Mouse (Mus musculus) fat pad, adult 2 months (tissue): ENCODE measurements around the gene Serinc5.

Experiments
- DNase-seq: peaks from one replicate; pipeline ENCODE4 v3.0.0-alpha.2; 2011; ENCODE audit warnings: low read depth, low spot score; ENCODE audit errors: extremely low read depth

The Serinc5 gene

DNA sequence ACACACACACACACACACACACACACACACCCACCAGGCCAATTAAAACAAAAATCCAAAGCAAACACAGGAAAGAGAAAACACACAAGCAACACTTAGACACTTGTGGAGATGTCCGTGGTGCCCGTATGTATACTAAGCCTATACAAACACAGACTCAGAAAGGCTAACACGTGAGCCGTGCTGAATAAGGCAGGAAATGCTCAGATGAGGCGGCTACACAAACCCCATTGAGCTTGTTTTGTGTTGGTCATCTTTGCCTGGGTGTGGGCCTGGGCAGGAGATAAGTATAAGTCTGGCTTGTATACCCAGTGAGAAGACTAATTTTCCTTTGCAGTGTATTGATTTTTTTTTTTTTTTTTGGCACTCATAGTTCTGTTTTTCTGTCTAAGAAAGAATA lies 91.1 kb downstream of the Serinc5 start:
- DNase-seq, result no peak

DNA sequence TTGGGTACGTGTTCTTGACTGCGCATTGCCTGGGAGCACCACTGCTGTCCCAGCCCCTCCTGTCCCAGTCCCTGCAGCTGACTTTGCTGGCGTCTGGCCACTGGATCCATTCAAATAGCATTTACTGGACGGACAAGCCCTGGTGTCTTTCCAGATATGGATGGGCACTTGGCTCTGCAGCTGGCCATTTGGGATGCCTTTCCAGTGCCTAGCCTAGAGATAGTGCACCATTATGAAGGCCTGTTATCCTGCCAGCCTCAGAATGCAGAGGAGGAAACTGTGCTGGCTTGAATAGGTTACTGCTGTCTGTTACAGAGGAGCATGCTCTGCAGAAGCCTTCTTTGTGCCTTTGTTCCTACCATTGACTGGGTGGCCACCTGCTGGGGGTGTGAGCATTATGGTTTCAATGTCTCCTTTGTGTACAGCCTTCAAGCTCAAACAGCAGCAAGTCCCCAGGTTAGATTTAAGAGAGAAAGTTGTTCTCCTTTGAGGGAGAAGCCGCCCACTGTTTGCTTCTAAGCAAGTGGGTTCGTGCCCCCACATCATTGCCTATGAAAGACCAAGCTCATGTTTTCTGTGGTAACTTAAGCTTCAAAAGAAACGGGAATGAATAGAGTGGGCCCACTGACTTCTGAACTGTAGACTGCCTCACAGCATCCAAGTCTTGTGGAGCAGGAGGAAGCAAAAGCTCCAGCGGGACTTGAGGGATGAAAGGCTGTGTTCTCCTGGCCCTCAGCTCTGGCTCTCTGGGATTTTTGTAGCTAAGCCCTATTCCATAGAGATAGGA lies 92.5 kb downstream of the Serinc5 start:
- no peak for DNase-seq

GRCm38 (mm10) chr13:92704189-92704588 lies 93.3 kb downstream of the Serinc5 start:
- no peak for DNase-seq

DNA sequence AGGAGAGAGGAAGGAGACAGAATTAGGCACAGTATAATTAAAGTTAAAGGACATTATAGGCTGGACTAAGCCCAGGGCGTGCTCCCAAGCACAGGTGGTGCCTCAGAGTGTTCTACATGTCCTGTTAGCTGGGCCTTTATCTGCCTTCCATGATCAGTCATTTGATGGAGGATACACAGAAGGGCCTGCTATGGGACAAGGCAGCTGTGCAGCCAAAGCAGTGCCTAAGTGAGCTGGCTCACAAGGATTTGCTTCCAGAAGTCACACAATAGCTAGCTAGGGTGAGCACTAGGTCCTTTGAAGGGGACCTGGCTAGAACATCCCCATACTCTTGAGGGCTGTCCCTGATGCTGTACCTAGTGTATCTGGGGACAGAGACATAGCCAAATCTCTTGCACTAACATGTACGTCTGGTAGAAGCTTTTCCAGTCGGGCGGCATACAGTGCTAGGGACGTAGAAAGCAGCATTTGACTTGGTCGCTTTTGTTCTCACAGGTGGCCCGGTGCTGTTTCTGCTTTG lies 94.2 kb downstream of the Serinc5 start:
- no peak for DNase-seq

- DNase-seq, result no peak
Measured at GRCm38 (mm10) chr13:92706342-92707061, 95.6 kb downstream of the Serinc5 start.

DNA sequence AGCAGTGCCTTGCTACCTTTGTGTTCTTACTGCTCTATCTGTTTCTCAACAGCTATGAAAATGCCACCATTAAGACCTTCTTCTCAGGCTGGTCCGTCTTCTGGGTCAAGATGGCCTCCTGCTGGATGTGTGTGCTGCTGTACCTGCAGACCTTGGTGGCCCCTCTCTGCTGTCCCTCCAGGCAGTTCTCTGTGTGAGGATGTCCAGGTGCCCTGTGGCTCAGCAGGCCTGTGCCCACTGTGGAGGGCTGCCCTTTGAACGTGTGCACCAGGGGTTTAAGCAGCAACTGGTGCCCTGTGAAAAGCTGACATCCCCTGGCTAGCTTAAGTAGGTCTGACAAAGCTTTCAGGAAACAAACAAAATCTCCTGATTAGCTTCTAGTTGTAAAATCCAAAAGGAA lies 97.0 kb downstream of the Serinc5 start:
- DNase-seq, result no peak

- no peak for DNase-seq
Measured at GRCm38 (mm10) chr13:92708466-92708865, 97.6 kb downstream of the Serinc5 start.

DNA sequence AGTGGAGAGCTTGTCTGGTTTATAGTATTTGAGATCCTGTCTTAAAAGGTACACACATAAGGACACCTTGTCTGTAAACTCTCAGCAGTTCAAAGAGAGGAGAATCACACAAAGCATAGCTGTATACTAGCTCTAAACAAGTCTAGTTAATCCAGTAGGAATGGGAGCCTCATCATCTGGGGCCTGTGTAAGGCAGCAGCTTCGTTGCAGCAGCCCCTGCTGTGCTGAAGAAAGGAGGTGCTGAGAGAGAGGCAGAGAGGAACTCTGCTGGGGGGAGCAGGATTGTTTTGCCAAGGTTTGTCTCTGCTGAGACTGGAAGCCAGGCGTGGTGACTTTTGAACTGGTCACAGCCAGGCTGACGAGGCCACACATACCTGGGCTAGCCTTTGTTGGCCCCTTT lies 98.6 kb downstream of the Serinc5 start:
- no peak for DNase-seq

DNA sequence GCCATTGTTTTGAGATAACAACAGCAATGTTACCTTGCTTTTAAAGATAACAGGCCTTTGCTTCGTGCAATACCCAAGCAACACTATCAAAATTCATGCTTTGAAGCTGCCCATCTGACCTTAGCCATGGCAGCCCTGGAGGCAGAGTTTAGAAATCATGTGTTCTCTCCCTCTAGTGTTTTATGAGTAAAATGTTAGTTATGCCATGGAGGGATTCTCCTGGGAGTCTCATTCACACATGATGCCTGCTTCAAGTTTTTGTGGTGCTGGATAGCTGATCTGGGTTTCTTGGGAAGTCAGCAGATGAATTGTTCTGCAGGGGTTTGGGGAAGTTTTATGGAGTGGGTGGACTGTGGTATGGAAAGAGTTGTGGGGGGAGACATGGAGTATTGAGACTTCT lies 99.5 kb downstream of the Serinc5 start:
- no peak for DNase-seq

DNA sequence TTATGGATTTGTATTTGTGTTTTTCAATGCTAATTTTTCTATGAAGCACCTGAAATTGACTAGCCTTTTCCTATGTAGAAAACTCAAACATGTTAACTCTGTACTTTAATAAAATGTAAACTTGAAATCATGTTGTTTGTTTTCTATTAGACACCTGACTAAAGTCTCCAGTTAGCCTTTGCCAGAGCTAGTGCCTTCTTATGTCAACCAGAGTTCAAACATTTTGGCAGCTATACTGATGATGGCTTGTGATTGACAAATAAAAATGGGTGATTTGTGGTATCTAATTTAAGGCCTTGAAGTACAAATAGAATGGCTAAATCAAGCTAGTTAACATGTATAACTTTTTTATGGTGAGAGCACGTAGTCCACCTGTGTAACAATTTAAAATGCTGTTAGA lies 100.9 kb downstream of the Serinc5 start:
- no peak for DNase-seq

DNA sequence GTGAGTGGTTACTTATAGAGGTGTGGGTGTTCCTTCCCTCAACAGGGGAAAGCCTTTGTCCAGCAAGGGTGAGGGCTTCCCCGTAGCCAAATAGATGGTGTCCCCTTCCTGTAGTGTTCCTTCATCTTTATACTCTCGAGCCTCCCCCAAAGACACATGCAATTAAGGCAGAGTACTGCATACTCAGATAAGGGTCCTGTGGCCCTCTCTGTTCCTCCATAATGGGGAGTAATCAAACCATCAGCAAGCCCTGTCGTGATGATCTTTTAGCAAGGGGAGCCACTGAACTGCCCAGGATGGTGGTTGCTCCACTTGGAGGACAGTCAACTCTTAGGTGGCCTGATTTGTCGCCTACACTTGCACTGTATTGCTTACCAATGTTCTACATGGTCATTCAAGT lies 101.7 kb downstream of the Serinc5 start:
- DNase-seq, result no peak

GRCm38 (mm10) chr13:92717851-92718665 lies 107.2 kb downstream of the Serinc5 start:
- no peak for DNase-seq

GRCm38 (mm10) chr13:92721006-92721405 lies 110.1 kb downstream of the Serinc5 start:
- DNase-seq, result no peak

- DNase-seq, result no peak
Measured at GRCm38 (mm10) chr13:92722389-92722788, 111.5 kb downstream of the Serinc5 start.

DNA sequence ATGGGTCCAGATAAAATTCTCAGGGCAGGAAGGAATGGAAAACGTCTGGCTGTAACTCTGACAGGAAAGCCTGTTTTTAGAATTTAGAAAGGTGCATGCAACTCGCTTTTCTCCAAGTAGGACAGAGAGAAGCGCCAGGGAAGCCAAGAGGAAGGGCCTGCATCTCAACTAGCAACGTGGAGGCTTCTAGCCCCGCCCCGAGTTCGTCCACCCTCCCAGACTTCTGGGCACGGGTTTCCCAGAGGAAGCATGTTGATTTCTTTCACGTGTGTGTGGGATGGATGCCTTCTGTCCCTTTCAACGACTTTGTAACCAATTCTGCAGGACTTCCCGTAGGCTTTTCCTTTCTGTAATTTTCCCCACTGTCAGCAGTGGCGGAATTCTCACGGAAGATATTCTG lies 118.9 kb downstream of the Serinc5 start:
- DNase-seq, result no peak

DNA sequence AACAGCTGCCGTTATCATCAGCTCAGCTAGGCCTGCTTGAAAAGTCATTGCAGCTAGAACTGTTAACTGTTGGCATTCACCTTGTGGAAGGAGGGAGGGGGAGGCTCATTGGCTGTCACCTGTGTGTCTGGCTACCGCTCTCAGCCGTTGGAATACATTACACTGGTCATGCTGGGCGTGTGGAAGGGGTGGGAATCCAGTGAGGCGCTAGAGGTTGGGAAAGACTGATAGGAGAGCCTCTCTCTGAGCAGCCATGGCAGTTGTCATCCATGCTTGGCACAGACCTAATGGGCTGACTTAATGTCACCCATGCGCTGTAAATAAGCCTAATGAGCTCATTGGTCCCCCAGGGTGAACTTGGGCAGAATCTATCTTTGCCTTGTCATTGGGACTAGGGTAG lies 120.9 kb downstream of the Serinc5 start:
- DNase-seq, result no peak

DNA sequence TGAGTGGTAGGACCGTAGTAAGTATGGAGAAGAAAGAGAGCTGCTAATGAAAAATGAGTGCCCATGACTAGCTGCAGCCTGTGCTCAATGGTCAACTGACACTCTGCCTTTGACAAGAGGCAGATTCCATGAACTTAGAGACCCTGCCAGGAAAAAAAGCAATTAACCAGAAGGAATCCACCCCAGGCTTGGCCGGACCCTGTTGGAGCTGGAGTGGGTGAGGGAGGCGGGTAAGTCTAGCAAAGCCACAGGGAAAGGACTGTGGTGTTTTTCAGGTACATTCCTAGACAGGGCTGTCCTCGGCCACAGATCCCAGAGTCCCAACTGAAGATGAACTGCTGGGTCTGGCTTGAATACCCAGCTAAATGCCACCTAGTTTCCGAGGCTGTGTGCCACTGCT lies 121.9 kb downstream of the Serinc5 start:
- no peak for DNase-seq

- no peak for DNase-seq
Measured at GRCm38 (mm10) chr13:92733252-92733651, 122.4 kb downstream of the Serinc5 start.

DNA sequence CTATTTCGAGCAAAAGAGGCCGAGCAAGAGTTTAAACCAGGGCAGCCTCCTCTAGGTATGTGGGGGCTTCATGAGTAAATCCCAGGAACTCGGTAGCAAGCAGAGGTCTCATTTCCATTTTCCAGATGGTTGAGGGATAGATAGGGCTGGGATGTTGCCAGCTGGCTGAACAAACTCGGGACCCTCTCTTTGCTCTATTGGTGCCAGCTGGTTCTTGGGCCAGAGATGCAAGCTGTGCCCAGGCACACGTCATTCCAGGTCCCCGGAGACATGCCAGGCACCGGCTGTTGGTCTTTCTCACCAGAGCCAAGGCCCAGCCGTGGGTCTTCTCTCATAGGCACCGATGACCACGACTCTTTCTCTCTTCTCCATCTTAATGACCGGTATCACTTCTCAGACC lies 122.8 kb downstream of the Serinc5 start:
- DNase-seq, result no peak

- no peak for DNase-seq
Measured at GRCm38 (mm10) chr13:92735693-92736092, 124.8 kb downstream of the Serinc5 start.

- DNase-seq, result no peak
Measured at GRCm38 (mm10) chr13:92736516-92737300, 125.8 kb downstream of the Serinc5 start.
